Mouse (Mus musculus): ENCODE data around the gene Olfr592. TPM values are rescaled to one million over a fixed set of nuclear protein-coding genes. Genes with fewer than 3 reads are reported as not detected.
"Not testable (repeated sequence)": the region's sequence is repeated elsewhere in the genome, so short reads cannot be mapped to it uniquely, and the experiment has no call there.

The Olfr592 gene
- not detected in 2 replicates for total RNA-seq (2017)

DNA sequence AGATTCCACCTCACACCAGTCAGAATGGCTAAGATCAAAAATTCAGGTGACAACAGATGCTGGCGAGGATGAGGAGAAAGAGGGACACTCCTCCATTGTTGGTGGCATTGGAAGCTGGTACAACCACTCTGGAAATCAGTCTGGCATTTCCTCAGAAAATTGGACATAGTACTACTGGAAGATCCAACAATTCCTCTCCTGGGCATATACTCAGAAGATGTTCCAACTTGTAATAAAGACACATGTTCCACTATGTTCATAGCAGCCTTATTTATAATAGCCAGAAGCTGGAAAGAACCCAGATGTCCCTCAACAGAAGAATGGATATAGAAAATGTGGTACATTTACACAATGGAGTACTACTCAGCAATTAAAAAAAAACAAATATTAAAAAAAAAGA lies at the start of gene Olfr592:
Olfr592 (plus strand) TSS at position 301 of the 400 bp plus-strand sequence.
- ATAC-seq (replicated peaks; ENCODE audit: low read depth, poor library complexity, severe bottlenecking): not testable (repeated sequence)

- ATAC-seq (replicated peaks; ENCODE audit: low read depth, poor library complexity, severe bottlenecking): no peak
Measured at GRCm38 (mm10) chr7:103140579-103140978, 44.0 kb upstream of the Olfr592 start, which contains the start of gene Olfr588-ps1. Olfr588-ps1 (plus strand) TSS chr7:103140879.

GRCm38 (mm10) chr7:103156256-103156655 lies 28.3 kb upstream of the Olfr592 start, which contains the start of gene Olfr589:
Olfr589 (minus strand) TSS chr7:103156356.
- no peak for ATAC-seq (replicated peaks; ENCODE audit: low read depth, poor library complexity, severe bottlenecking)

- no peak for ATAC-seq (replicated peaks; ENCODE audit: low read depth, poor library complexity, severe bottlenecking)
Measured at GRCm38 (mm10) chr7:103169697-103170096, 14.9 kb upstream of the Olfr592 start.

DNA sequence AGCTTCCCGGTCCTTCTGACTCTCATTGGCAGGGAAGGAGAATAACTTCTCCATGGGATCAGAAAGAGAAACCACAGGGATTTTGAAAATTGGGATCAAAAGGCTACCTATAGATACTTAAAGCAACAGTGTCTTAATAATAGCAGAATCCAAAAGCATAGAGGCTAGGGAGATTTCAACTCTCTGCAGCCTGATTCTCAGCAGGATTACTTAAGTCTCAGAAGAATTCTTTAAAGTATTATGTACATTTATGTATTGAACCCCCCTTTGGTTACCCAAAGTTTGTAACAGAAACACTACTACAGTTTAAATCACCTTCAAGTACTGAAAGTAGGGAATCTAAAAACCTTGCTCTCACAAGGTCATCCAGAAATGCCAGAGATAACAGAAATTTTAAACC lies 6.4 kb upstream of the Olfr592 start, which contains the start of gene Olfr591:
Olfr591 (minus strand) TSS at position 101 of the 400 bp plus-strand sequence.
- ATAC-seq (replicated peaks; ENCODE audit: low read depth, poor library complexity, severe bottlenecking): no peak

- no peak for ATAC-seq (replicated peaks; ENCODE audit: low read depth, poor library complexity, severe bottlenecking)
Measured at GRCm38 (mm10) chr7:103211562-103211961, 27.0 kb downstream of the Olfr592 start, which contains the start of gene Olfr593. Olfr593 (plus strand) TSS chr7:103211862.

DNA sequence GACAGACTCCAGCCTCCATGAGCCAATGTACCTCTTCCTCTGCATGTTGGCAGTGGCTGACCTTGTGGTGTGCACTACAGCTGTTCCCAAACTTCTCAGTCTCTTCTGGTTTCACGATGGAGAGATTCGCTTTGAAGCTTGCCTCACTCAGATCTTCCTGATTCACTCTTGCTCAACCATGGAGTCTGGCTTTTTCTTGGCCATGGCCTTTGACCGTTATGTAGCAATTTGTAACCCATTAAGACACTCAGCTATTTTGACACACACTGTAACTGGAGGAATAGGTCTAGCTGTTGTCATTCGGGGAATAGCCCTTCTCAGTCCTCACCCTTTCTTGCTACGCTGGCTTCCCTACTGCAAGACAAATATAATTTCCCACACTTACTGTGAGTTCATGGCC lies 27.4 kb downstream of the Olfr592 start:
- ATAC-seq (replicated peaks; ENCODE audit: low read depth, poor library complexity, severe bottlenecking): not testable (repeated sequence)

DNA sequence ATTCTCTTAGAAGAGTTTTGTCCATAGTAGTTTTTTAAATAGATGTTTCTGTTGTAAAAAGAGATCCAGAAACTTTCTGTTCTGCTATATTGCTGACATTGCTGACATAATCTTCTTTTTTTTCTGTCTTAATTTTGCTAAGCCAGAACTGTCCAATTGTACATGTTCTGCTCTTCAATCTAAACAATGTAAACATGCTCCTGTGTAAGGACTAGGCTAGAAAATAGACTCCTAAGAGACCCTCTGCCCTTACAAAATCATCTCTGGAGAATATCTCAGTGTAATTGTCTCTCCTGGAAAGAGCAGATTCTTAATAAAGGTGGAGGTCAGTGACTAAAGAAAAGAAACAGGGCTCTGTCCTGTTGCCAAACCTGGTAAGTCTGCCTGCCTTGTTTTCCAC lies 32.1 kb downstream of the Olfr592 start, which contains the start of gene Olfr594:
Olfr594 (plus strand) TSS at position 301 of the 400 bp plus-strand sequence.
- ATAC-seq (replicated peaks; ENCODE audit: low read depth, poor library complexity, severe bottlenecking): no peak

Other genes with a start within 250 kb of the Olfr592 start
- gene Olfr573-ps1, start 242.2 kb upstream of the Olfr592 start, total RNA-seq (2017): not detected in 2 replicates
- not detected in 2 replicates for gene Olfr574, start 236.3 kb upstream of the Olfr592 start, total RNA-seq (2017)
- gene Olfr575, start 226.0 kb upstream of the Olfr592 start, total RNA-seq (2017): not detected in 2 replicates
- not detected in 2 replicates for gene Olfr576, start 222.1 kb upstream of the Olfr592 start, total RNA-seq (2017)
- gene Olfr577, start 208.9 kb upstream of the Olfr592 start, total RNA-seq (2017): not detected in 2 replicates
- gene Olfr578, start 195.5 kb upstream of the Olfr592 start, total RNA-seq (2017): not detected in 2 replicates
- not detected in 2 replicates for gene Olfr582, start 146.8 kb upstream of the Olfr592 start, total RNA-seq (2017)
- gene Olfr583, start 133.5 kb upstream of the Olfr592 start, total RNA-seq (2017): not detected in 2 replicates
- gene Olfr584, start 102.9 kb upstream of the Olfr592 start, total RNA-seq (2017): not detected in 2 replicates
- not detected in 2 replicates for gene Olfr585, start 87.1 kb upstream of the Olfr592 start, total RNA-seq (2017)
- not detected in 2 replicates for gene Olfr586, start 59.2 kb upstream of the Olfr592 start, total RNA-seq (2017)
- not detected in 2 replicates for gene Olfr588-ps1, start 43.9 kb upstream of the Olfr592 start, total RNA-seq (2017)
- not detected in 2 replicates for gene Olfr589, start 28.4 kb upstream of the Olfr592 start, total RNA-seq (2017)
- gene Olfr591, start 6.5 kb upstream of the Olfr592 start, total RNA-seq (2017): not detected in 2 replicates
- not detected in 2 replicates for gene Olfr593, start 27.1 kb downstream of the Olfr592 start, total RNA-seq (2017)
- not detected in 2 replicates for gene Olfr594, start 32.2 kb downstream of the Olfr592 start, total RNA-seq (2017)
- not detected in 2 replicates for gene Usp17ld, start 67.7 kb downstream of the Olfr592 start, total RNA-seq (2017)
- gene Olfr596, start 120.8 kb downstream of the Olfr592 start, total RNA-seq (2017): not detected in 2 replicates
- not detected in 2 replicates for gene Olfr597, start 131.5 kb downstream of the Olfr592 start, total RNA-seq (2017)
- not detected in 2 replicates for gene Olfr598, start 138.8 kb downstream of the Olfr592 start, total RNA-seq (2017)
- gene Olfr599, start 151.1 kb downstream of the Olfr592 start, total RNA-seq (2017): not detected in 2 replicates
- gene Olfr600, start 164.9 kb downstream of the Olfr592 start, total RNA-seq (2017): not detected in 2 replicates
- not detected in 2 replicates for gene Olfr601, start 177.9 kb downstream of the Olfr592 start, total RNA-seq (2017)
- not detected in 2 replicates for gene Olfr603, start 201.4 kb downstream of the Olfr592 start, total RNA-seq (2017)
- not detected in 2 replicates for gene Usp17lc, start 230.3 kb downstream of the Olfr592 start, total RNA-seq (2017)

Measured in common myeloid progenitor, adult 5-6 weeks (primary cell).